Mouse (Mus musculus) embryonic facial prominence, embryonic 11.5 days (tissue): Measurements from ENCODE around the gene Trim25. TPM values are rescaled to one million over a fixed set of nuclear protein-coding genes. Genes with fewer than 3 reads are reported as not detected.

Experiments
- ATAC-seq: fragments of 200-750 bp; cut with Nextera tagmentation; replicated peaks from 2 replicates; pipeline ENCODE4 v1.8.0; 2017; ENCODE audit warnings: low read depth; ENCODE audit not compliant: insufficient number of reproducible peaks, low FRiP score, low TSS enrichment
- DNase-seq: peaks from one replicate; pipeline ENCODE4 v3.0.0-alpha.2; 2015; ENCODE audit warnings: low spot score
- H3K27ac ChIP-seq: fragments of 300-500 bp; sonication (generic); replicated peaks from 2 replicates; pipeline ENCODE4 v1.5.1; 2014; ENCODE audit warnings: mild to moderate bottlenecking, low read depth, low read length, control low read depth
- H3K27me3 ChIP-seq: fragments of 300-500 bp; sonication (generic); 2 replicates; pipeline ENCODE4 v1.6.1; 2014; ENCODE audit warnings: mild to moderate bottlenecking, low read length, moderate library complexity, mixed read lengths; ENCODE audit not compliant: control insufficient read depth, insufficient read depth
- H3K36me3 ChIP-seq: fragments of 300-500 bp; sonication (generic); replicated peaks from 2 replicates; pipeline ENCODE4 v1.6.1; 2014; ENCODE audit warnings: low read depth, mild to moderate bottlenecking, low read length, moderate library complexity, mixed read lengths; ENCODE audit not compliant: control insufficient read depth, insufficient read depth
- H3K4me1 ChIP-seq: fragments of 300-500 bp; sonication (generic); 2 replicates; pipeline ENCODE4 v1.6.1; 2014; ENCODE audit warnings: low read length, mixed read lengths; ENCODE audit not compliant: control insufficient read depth, insufficient read depth
- H3K4me2 ChIP-seq: fragments of 300-500 bp; sonication (generic); 2 replicates; pipeline ENCODE4 v1.6.1; 2014; ENCODE audit warnings: low read depth, mild to moderate bottlenecking, control low read depth, low read length, moderate library complexity
- H3K4me3 ChIP-seq: fragments of 300-500 bp; sonication (generic); 2 replicates; pipeline ENCODE4 v1.5.1; 2014; ENCODE audit warnings: low read depth, low read length, control low read depth
- H3K9ac ChIP-seq: fragments of 300-500 bp; sonication (generic); replicated peaks from 2 replicates; pipeline ENCODE4 v1.6.1; 2014; ENCODE audit warnings: mild to moderate bottlenecking, control low read depth, low read length
- H3K9me3 ChIP-seq: fragments of 300-500 bp; sonication (generic); replicated peaks from 2 replicates; pipeline ENCODE4 v1.6.1; 2016; ENCODE audit warnings: mild to moderate bottlenecking, low read length, inconsistent platforms, mixed read lengths; ENCODE audit not compliant: control insufficient read depth
- WGBS: fragments of 180-500 bp; shearing (Covaris S2); extraction: QIAGEN DNeasy Blood & Tissue Kit; methylation state at CpG from one replicate; pipeline ENCODE4 v1.1.7; 2014; 5-methylcytosine and 5-hydroxymethylcytosine counted together
- polyA plus RNA-seq: library from polyadenylated mRNA; unstranded; fragments of >200 nt; fragmentation: Nextera tagmentation; extraction: Ambion mirVana; gene quantifications from 2 replicates; pipeline ENCODE4 v1.2.1, GENCODE M21; 2014

Gene Trim25
- polyA plus RNA-seq, 1 experiment from 2014 or later: 2.9 TPM

- Histone ChIP-seq H3K36me3 (no peaks in the 10 kb centered on the region), H3K27ac (no peak overlapping the region), H3K4me1 (no peaks in the 10 kb centered on the region), H3K9ac (no peak overlapping the region), H3K9me3 (no peaks in the 10 kb centered on the region), H3K4me2 (no peak overlapping the region), H3K4me3 (no peak overlapping the region), H3K27me3 (no peaks in the 10 kb centered on the region)
- 94% methylated on average over 9 of the region's 9 CpGs for WGBS
- ATAC-seq: no peak
- no peak for DNase-seq
Measured at GRCm38 (mm10) chr11:89017514-89018182, 18.5 kb downstream of the Trim25 start.

- no peak overlapping the region for H3K4me2 ChIP-seq
- H3K4me1 ChIP-seq: no peaks in the 10 kb centered on the region
- no peak for DNase-seq
- H3K27ac ChIP-seq: no peak overlapping the region
- H3K9me3 ChIP-seq: no peaks in the 10 kb centered on the region
- H3K36me3 ChIP-seq: no peaks in the 10 kb centered on the region
- 68% methylated on average over 9 of the region's 9 CpGs for WGBS
- ATAC-seq: no peak
- H3K4me3 ChIP-seq: no peak overlapping the region
- H3K9ac ChIP-seq: no peak overlapping the region
- no peaks in the 10 kb centered on the region for H3K27me3 ChIP-seq
Measured at GRCm38 (mm10) chr11:89020681-89021305, 21.6 kb downstream of the Trim25 start.

- no peaks in the 10 kb centered on the region for H3K9me3 ChIP-seq
- no peak overlapping the region for H3K27ac ChIP-seq
- WGBS: 84% methylated on average over 7 of the region's 7 CpGs
- H3K4me3 ChIP-seq: no peak overlapping the region
- H3K4me1 ChIP-seq: no peaks in the 10 kb centered on the region
- no peaks in the 10 kb centered on the region for H3K36me3 ChIP-seq
- H3K27me3 ChIP-seq: no peaks in the 10 kb centered on the region
- ATAC-seq (no peak), DNase-seq (no peak)
- H3K9ac ChIP-seq: no peak overlapping the region
- H3K4me2 ChIP-seq: no peak overlapping the region
Measured at GRCm38 (mm10) chr11:89021687-89022086, 22.5 kb downstream of the Trim25 start.

GRCm38 (mm10) chr11:89022120-89022731 lies 23.1 kb downstream of the Trim25 start:
- 70% methylated on average over 8 of the region's 8 CpGs for WGBS
- Histone ChIP-seq H3K4me3 (no peak overlapping the region), H3K4me2 (no peak overlapping the region), H3K9me3 (no peaks in the 10 kb centered on the region), H3K4me1 (no peaks in the 10 kb centered on the region), H3K36me3 (no peaks in the 10 kb centered on the region), H3K27me3 (no peaks in the 10 kb centered on the region), H3K9ac (no peak overlapping the region), H3K27ac (no peak overlapping the region)
- ATAC-seq: no peak
- no peak for DNase-seq

- H3K9me3 ChIP-seq: no peaks in the 10 kb centered on the region
- H3K27me3 ChIP-seq: no peaks in the 10 kb centered on the region
- no peak for DNase-seq
- H3K4me1 ChIP-seq: no peaks in the 10 kb centered on the region
- H3K27ac ChIP-seq: no peak overlapping the region
- no peak for ATAC-seq
- 78% methylated on average over 10 of the region's 10 CpGs for WGBS
- no peaks in the 10 kb centered on the region for H3K36me3 ChIP-seq
- H3K4me3 ChIP-seq: no peak overlapping the region
- no peak overlapping the region for H3K9ac ChIP-seq
- no peak overlapping the region for H3K4me2 ChIP-seq
Measured at GRCm38 (mm10) chr11:89023477-89023876, 24.3 kb downstream of the Trim25 start.

- Histone ChIP-seq H3K4me2 (no peak overlapping the region), H3K27ac (no peak overlapping the region), H3K4me3 (no peak overlapping the region), H3K4me1 (no peaks in the 10 kb centered on the region), H3K9me3 (no peaks in the 10 kb centered on the region), H3K27me3 (no peaks in the 10 kb centered on the region), H3K9ac (no peak overlapping the region), H3K36me3 (no peaks in the 10 kb centered on the region)
- no peak for ATAC-seq
- DNase-seq: no peak
- WGBS: 64% methylated on average over 11 of the region's 11 CpGs
Measured at GRCm38 (mm10) chr11:89024181-89024881, 25.2 kb downstream of the Trim25 start.

GRCm38 (mm10) chr11:89025603-89026002 lies 26.4 kb downstream of the Trim25 start:
- Histone ChIP-seq H3K4me2 (no peak overlapping the region), H3K27me3 (no peaks in the 10 kb centered on the region), H3K9ac (no peak overlapping the region), H3K27ac (no peak overlapping the region), H3K36me3 (no peaks in the 10 kb centered on the region), H3K4me1 (no peaks in the 10 kb centered on the region), H3K9me3 (no peaks in the 10 kb centered on the region), H3K4me3 (no peak overlapping the region)
- ATAC-seq (no peak), DNase-seq (no peak)
- WGBS: 82% methylated on average over 3 of the region's 3 CpGs

- Histone ChIP-seq H3K27ac (no peak overlapping the region), H3K36me3 (no peaks in the 10 kb centered on the region), H3K4me3 (no peak overlapping the region), H3K9me3 (no peaks in the 10 kb centered on the region), H3K27me3 (no peaks in the 10 kb centered on the region), H3K4me2 (no peak overlapping the region), H3K9ac (no peak overlapping the region), H3K4me1 (no peaks in the 10 kb centered on the region)
- 89% methylated on average over 3 of the region's 3 CpGs for WGBS
- DNase-seq (no peak), ATAC-seq (no peak)
Measured at GRCm38 (mm10) chr11:89026117-89026516, 26.9 kb downstream of the Trim25 start.
